Mouse (Mus musculus) heart, embryonic 11.5 days (tissue): Measurements from ENCODE around the gene Mrpl37. TPM values are rescaled to one million over a fixed set of nuclear protein-coding genes. Genes with fewer than 3 reads are reported as not detected.
"Not testable (repeated sequence)": the region's sequence is repeated elsewhere in the genome, so short reads cannot be mapped to it uniquely, and the experiment has no call there.

Source experiments
- ATAC-seq: fragments of 200-750 bp; cut with Nextera tagmentation; replicated peaks from 2 replicates; pipeline ENCODE4 v1.8.0; 2017; ENCODE audit warnings: moderate library complexity; ENCODE audit not compliant: insufficient number of reproducible peaks, low FRiP score, low TSS enrichment
- H3K27ac ChIP-seq: fragments of 300-500 bp; sonication (generic); 2 replicates; pipeline ENCODE4 v1.5.1; 2014; ENCODE audit warnings: mild to moderate bottlenecking, low read depth, low read length
- H3K27me3 ChIP-seq: fragments of 300-500 bp; sonication (generic); 2 replicates; pipeline ENCODE4 v1.6.1; 2014; ENCODE audit warnings: mild to moderate bottlenecking, low read length, mixed read lengths; ENCODE audit not compliant: control insufficient read depth, insufficient read depth
- H3K36me3 ChIP-seq: fragments of 300-500 bp; sonication (generic); 2 replicates; pipeline ENCODE4 v1.6.1; 2014; ENCODE audit warnings: mild to moderate bottlenecking, low read length, moderate library complexity, mixed read lengths; ENCODE audit not compliant: control insufficient read depth, insufficient read depth
- H3K4me1 ChIP-seq: fragments of 300-500 bp; sonication (generic); 2 replicates; pipeline ENCODE4 v1.6.1; 2014; ENCODE audit warnings: low read length; ENCODE audit not compliant: control insufficient read depth, insufficient read depth
- H3K4me2 ChIP-seq: fragments of 300-500 bp; sonication (generic); 2 replicates; pipeline ENCODE4 v1.6.1; 2014; ENCODE audit warnings: mild to moderate bottlenecking, moderate library complexity
- H3K4me3 ChIP-seq: fragments of 300-500 bp; sonication (generic); 2 replicates; pipeline ENCODE4 v1.5.1; 2014; ENCODE audit warnings: low read depth, low read length
- H3K9ac ChIP-seq: fragments of 300-500 bp; sonication (generic); 2 replicates; pipeline ENCODE4 v1.6.1; 2014; ENCODE audit warnings: mild to moderate bottlenecking, low read depth, low read length, moderate library complexity
- H3K9me3 ChIP-seq: fragments of 300-500 bp; sonication (generic); replicated peaks from 2 replicates; pipeline ENCODE4 v1.6.1; 2016; ENCODE audit warnings: low read length; ENCODE audit not compliant: control insufficient read depth
- WGBS: fragments of 180-500 bp; shearing (Covaris S2); extraction: QIAGEN DNeasy Blood & Tissue Kit; methylation state at CpG from one replicate; pipeline ENCODE4 v1.1.7; 2014; ENCODE audit not compliant: insufficient replicate concordance; 5-methylcytosine and 5-hydroxymethylcytosine counted together
- polyA plus RNA-seq: library from polyadenylated mRNA; unstranded; fragments of >200 nt; fragmentation: Nextera tagmentation; extraction: Ambion mirVana; gene quantifications from 2 replicates; pipeline ENCODE4 v1.2.1, GENCODE M21; 2014

The Mrpl37 gene
- 108 and 113 TPM in 2 replicates for polyA plus RNA-seq

GRCm38 (mm10) chr4:107066252-107067124 is at the start of gene Mrpl37, which contains the start of gene Cyb5rl:
Mrpl37 (minus strand) TSS chr4:107066868.
Cyb5rl (plus strand) TSS chr4:107066988.
- peak; percentile 95 for ATAC-seq
- Histone ChIP-seq H3K4me3 (peak within 1 kb of the TSS; percentile 90), H3K9ac (peak within 1 kb of the TSS; percentile 93), H3K36me3 (peaks cover 15% of the 10 kb centered on the region), H3K9me3 (no peaks in the 10 kb centered on the region), H3K27me3 (no peaks in the 10 kb centered on the region), H3K4me1 (peaks cover 11% of the 10 kb centered on the region), H3K27ac (peak within 1 kb of the TSS; percentile 38; the same call in 1 of the 2 replicates), H3K4me2 (peak within 1 kb of the TSS; percentile 99)
- under 1% methylated on average over 60 of the region's 60 CpGs for WGBS

GRCm38 (mm10) chr4:107114278-107114677 is 47.6 kb upstream of the Mrpl37 start:
- WGBS, result 47% methylated on average over 8 of the region's 8 CpGs
- H3K27me3 ChIP-seq, result no peaks in the 10 kb centered on the region
- H3K9ac ChIP-seq, result no peak overlapping the region
- H3K27ac ChIP-seq, result no peak overlapping the region
- ATAC-seq, result no peak
- H3K4me2 ChIP-seq, result no peak overlapping the region
- H3K9me3 ChIP-seq, result no peaks in the 10 kb centered on the region
- H3K4me3 ChIP-seq, result no peak overlapping the region
- no peaks in the 10 kb centered on the region for H3K4me1 ChIP-seq
- H3K36me3 ChIP-seq, result no peaks in the 10 kb centered on the region

DNA sequence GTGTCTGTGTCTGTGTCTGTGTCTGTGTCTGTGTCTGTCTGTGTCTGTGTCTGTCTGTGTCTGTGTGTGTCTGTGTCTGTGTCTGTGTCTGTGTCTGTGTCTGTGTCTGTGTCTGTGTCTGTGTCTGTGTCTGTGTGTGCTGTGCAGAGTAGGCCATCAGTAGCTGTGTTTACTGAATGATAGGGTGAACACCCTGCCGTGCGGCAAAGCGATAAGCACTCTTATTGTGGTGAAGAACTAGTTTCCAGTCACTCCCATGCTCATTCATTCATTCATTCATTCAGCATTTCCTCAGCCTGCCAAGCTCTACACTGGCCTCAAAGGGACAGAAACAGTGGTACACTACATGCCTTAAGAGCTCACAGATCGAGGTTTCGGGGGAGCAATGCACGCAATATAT is 42.5 kb upstream of the Mrpl37 start:
- not testable (repeated sequence) for H3K9ac ChIP-seq, H3K4me1 ChIP-seq, H3K36me3 ChIP-seq, H3K27ac ChIP-seq, ATAC-seq, H3K4me2 ChIP-seq, H3K4me3 ChIP-seq, H3K27me3 ChIP-seq, H3K9me3 ChIP-seq
- 79% methylated on average over 6 of the region's 6 CpGs for WGBS

- Histone ChIP-seq H3K9me3 (no peaks in the 10 kb centered on the region), H3K27ac (no peak overlapping the region), H3K4me2 (no peak overlapping the region), H3K36me3 (no peaks in the 10 kb centered on the region), H3K4me3 (no peak overlapping the region), H3K4me1 (0 out of 2 replicates have a peak, but pooled peaks cover 2% of the 10 kb centered on the region), H3K9ac (no peak overlapping the region), H3K27me3 (no peaks in the 10 kb centered on the region)
- no peak for ATAC-seq
- 53% methylated on average over 13 of the region's 13 CpGs for WGBS
Observed at GRCm38 (mm10) chr4:107108291-107108731, 41.6 kb upstream of the Mrpl37 start.

DNA sequence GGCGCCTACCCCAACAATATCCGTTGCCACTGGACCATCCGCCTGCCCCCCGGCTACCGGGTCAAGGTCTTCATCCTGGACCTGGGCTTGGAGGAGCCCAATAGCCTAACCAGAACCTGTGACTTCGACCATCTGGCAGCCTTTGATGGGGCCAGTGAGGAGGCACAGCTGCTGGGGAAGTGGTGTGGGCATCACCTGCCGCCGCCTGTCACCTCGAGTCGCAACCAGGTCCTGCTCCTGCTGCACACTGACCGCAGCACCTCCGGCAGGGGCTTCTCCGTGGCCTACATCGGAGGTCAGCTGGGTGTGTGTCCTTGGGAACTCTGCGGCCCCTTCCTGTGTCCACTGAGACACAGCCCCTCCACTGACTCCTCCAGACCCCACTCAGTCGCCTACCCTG is 40.1 kb upstream of the Mrpl37 start:
- 0 out of 2 replicates have a peak, but pooled peaks cover 5% of the 10 kb centered on the region for H3K4me1 ChIP-seq
- no peaks in the 10 kb centered on the region for H3K36me3 ChIP-seq
- no peaks in the 10 kb centered on the region for H3K9me3 ChIP-seq
- no peak overlapping the region for H3K4me3 ChIP-seq
- 83% methylated on average over 16 of the region's 16 CpGs for WGBS
- ATAC-seq, result no peak
- H3K27me3 ChIP-seq, result no peaks in the 10 kb centered on the region
- H3K4me2 ChIP-seq, result no peak overlapping the region
- no peak overlapping the region for H3K9ac ChIP-seq
- no peak overlapping the region for H3K27ac ChIP-seq

DNA sequence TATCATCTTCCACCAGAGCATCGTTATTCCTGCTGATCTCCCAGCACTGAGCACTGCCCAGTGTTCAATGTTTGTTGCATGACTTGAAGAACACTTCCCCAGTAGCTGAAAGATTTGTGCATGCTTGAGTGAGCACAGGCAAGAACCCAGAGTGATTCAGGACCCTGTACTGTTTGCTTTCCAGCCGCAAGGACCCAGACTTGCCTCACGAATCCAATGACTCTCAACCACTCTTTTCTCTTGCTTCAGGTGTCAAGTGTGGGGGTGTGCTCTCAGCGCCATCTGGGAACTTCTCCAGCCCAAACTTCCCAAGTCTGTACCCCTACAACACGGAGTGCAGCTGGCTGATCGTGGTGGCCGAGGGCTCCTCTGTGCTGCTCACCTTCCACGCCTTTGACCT is 35.6 kb upstream of the Mrpl37 start:
- no peak overlapping the region for H3K4me2 ChIP-seq
- no peak for ATAC-seq
- no peak overlapping the region for H3K9ac ChIP-seq
- 70% methylated on average over 8 of the region's 8 CpGs for WGBS
- H3K9me3 ChIP-seq, result no peaks in the 10 kb centered on the region
- H3K36me3 ChIP-seq, result no peaks in the 10 kb centered on the region
- H3K27me3 ChIP-seq, result no peaks in the 10 kb centered on the region
- no peak overlapping the region for H3K4me3 ChIP-seq
- H3K27ac ChIP-seq, result no peak overlapping the region
- 0 out of 2 replicates have a peak, but pooled peaks cover 3% of the 10 kb centered on the region for H3K4me1 ChIP-seq

- no peak overlapping the region for H3K9ac ChIP-seq
- H3K27me3 ChIP-seq, result no peaks in the 10 kb centered on the region
- H3K4me3 ChIP-seq, result no peak overlapping the region
- H3K36me3 ChIP-seq, result no peaks in the 10 kb centered on the region
- H3K4me1 ChIP-seq, result 0 out of 2 replicates have a peak, but pooled peaks cover 9% of the 10 kb centered on the region
- 77% methylated on average over 17 of the region's 17 CpGs for WGBS
- H3K27ac ChIP-seq, result no peak overlapping the region
- no peak overlapping the region for H3K4me2 ChIP-seq
- H3K9me3 ChIP-seq, result no peaks in the 10 kb centered on the region
- ATAC-seq, result no peak
Observed at GRCm38 (mm10) chr4:107098791-107099525, 32.3 kb upstream of the Mrpl37 start.

DNA sequence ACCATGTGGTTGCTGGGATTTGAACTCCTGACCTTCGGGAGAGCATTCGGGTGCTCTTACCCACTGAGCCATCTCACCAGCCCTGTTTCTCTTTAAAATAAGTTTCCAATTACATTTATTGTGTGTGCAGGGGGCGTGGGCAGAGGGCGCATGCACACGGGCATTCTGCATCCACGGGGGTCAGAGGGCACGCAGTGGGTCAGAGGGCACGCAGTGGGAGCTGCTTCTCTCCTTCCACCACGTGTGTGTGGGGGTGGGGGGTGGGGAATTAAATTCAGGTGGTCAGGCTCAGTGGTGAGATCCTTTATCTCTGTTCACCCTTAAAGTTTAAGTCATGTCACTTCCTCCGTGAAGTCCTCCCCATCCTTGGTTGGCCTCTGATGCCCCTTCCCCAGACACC is 31.7 kb upstream of the Mrpl37 start:
- Histone ChIP-seq H3K4me3 (no peak overlapping the region), H3K27ac (no peak overlapping the region), H3K36me3 (no peaks in the 10 kb centered on the region), H3K9ac (no peak overlapping the region), H3K4me2 (no peak overlapping the region), H3K27me3 (no peaks in the 10 kb centered on the region), H3K4me1 (0 out of 2 replicates have a peak, but pooled peaks cover 9% of the 10 kb centered on the region), H3K9me3 (no peaks in the 10 kb centered on the region)
- 82% methylated on average over 10 of the region's 10 CpGs for WGBS
- no peak for ATAC-seq
